Mouse (Mus musculus): ENCODE measurements around the gene Rnpepl1. TPM values are rescaled to one million over a fixed set of nuclear protein-coding genes. Genes with fewer than 3 reads are reported as not detected.

The Rnpepl1 gene
- polyA plus RNA-seq, 1 experiment from 2014 or later, result 16.1 TPM

Other genes with a start within 250 kb of the Rnpepl1 start
- gene Gpc1, start 79.1 kb upstream of the Rnpepl1 start, polyA plus RNA-seq (2015; fragmentation: Nextera tagmentation; extraction: Ambion mirVana), result 36.2 and 39.3 TPM in 2 replicates
- gene Ankmy1, start 7.9 kb upstream of the Rnpepl1 start, polyA plus RNA-seq (2015; fragmentation: Nextera tagmentation; extraction: Ambion mirVana), result 0.23 and 0.42 TPM in 2 replicates
- gene Dusp28, start 3.8 kb upstream of the Rnpepl1 start, polyA plus RNA-seq (2015; fragmentation: Nextera tagmentation; extraction: Ambion mirVana), result 11.4 and 11.9 TPM in 2 replicates
- 35.7 and 36.0 TPM in 2 replicates for gene Capn10, start 23.6 kb downstream of the Rnpepl1 start, polyA plus RNA-seq (2015; fragmentation: Nextera tagmentation; extraction: Ambion mirVana)
- gene Gpr35, start 40.1 kb downstream of the Rnpepl1 start, polyA plus RNA-seq (2015; fragmentation: Nextera tagmentation; extraction: Ambion mirVana), result 8.7 and 8.9 TPM in 2 replicates
- 11.4 and 15.0 TPM in 2 replicates for gene Aqp12, start 95.6 kb downstream of the Rnpepl1 start, polyA plus RNA-seq (2015; fragmentation: Nextera tagmentation; extraction: Ambion mirVana)
- 10.6 and 16.5 TPM in 2 replicates for gene Kif1a, start 191.2 kb downstream of the Rnpepl1 start, polyA plus RNA-seq (2015; fragmentation: Nextera tagmentation; extraction: Ambion mirVana)
- gene Agxt, start 224.5 kb downstream of the Rnpepl1 start, polyA plus RNA-seq (2015; fragmentation: Nextera tagmentation; extraction: Ambion mirVana), result 0.47 and 0.53 TPM in 2 replicates

Measured in stomach, embryonic 16.5 days (tissue).